Mouse (Mus musculus) forebrain, embryonic 14.5 days (tissue): ENCODE results near the gene Btbd10. TPM values are rescaled to one million over a fixed set of nuclear protein-coding genes. Genes with fewer than 3 reads are reported as not detected.
A peak's percentile ranks its signal among the peaks of the same experiment; 100 is the strongest.

Experiments used
- ATAC-seq: fragments of 200-750 bp; cut with Nextera tagmentation; 2 replicates; pipeline ENCODE4 v1.8.0; 2017; ENCODE audit warnings: mild to moderate bottlenecking, moderate library complexity
- DNase-seq: peaks from one replicate; pipeline ENCODE4 v3.0.0-alpha.2; 2015; ENCODE audit warnings: low spot score
- H3K27ac ChIP-seq: fragments of 300-500 bp; sonication (generic); 2 replicates; pipeline ENCODE4 v1.5.1; 2014; ENCODE audit warnings: low read depth, mild to moderate bottlenecking, control low read depth, low read length, moderate library complexity
- H3K27me3 ChIP-seq: fragments of 300-500 bp; sonication (generic); replicated peaks from 2 replicates; pipeline ENCODE4 v1.6.1; 2014; ENCODE audit warnings: low read length, control low read depth, mixed read lengths; ENCODE audit not compliant: control insufficient read depth, insufficient read depth
- H3K36me3 ChIP-seq: fragments of 300-500 bp; sonication (generic); 2 replicates; pipeline ENCODE4 v1.6.1; 2014; ENCODE audit warnings: low read length, control low read depth; ENCODE audit not compliant: control insufficient read depth, insufficient read depth
- H3K4me1 ChIP-seq: fragments of 300-500 bp; sonication (generic); 2 replicates; pipeline ENCODE4 v1.6.1; 2014; ENCODE audit warnings: antibody characterized with exemption, low read length, control low read depth; ENCODE audit not compliant: control insufficient read depth, insufficient read depth
- H3K4me2 ChIP-seq: fragments of 300-500 bp; sonication (generic); 2 replicates; pipeline ENCODE4 v1.6.1; 2014; ENCODE audit warnings: mild to moderate bottlenecking, control low read depth, low read length
- H3K4me3 ChIP-seq: fragments of 300-500 bp; sonication (generic); 2 replicates; pipeline ENCODE4 v1.5.1; 2014; ENCODE audit warnings: low read depth, low read length, control low read depth
- H3K9ac ChIP-seq: fragments of 300-500 bp; sonication (generic); 2 replicates; pipeline ENCODE4 v1.6.1; 2014; ENCODE audit warnings: mild to moderate bottlenecking, low read length, control low read depth, moderate library complexity
- H3K9me3 ChIP-seq: fragments of 300-500 bp; sonication (generic); replicated peaks from 2 replicates; pipeline ENCODE4 v1.6.1; 2016; ENCODE audit warnings: low read length, control low read depth, mixed read lengths; ENCODE audit not compliant: control insufficient read depth
- WGBS: fragments of 180-500 bp; shearing (Covaris S2); extraction: QIAGEN DNeasy Blood & Tissue Kit; methylation state at CpG from one replicate; pipeline ENCODE4 v1.1.7; 2014; 5-methylcytosine and 5-hydroxymethylcytosine counted together
- polyA plus RNA-seq: library from polyadenylated mRNA; unstranded; fragments of >200 nt; fragmentation: Nextera tagmentation; extraction: Ambion mirVana; gene quantifications from 2 replicates; pipeline ENCODE4 v1.2.1, GENCODE M21; 2014

Btbd10 gene
- polyA plus RNA-seq, 1 experiment from 2014 or later = 65.6 TPM

GRCm38 (mm10) chr7:113268287-113268686 is 100.9 kb downstream of the Btbd10 start:
- 83% methylated on average over 9 of the region's 9 CpGs for WGBS
- no peak for ATAC-seq
- Histone ChIP-seq H3K27ac (no peak overlapping the region), H3K9ac (no peak overlapping the region), H3K4me3 (no peak overlapping the region), H3K4me2 (no peak overlapping the region), H3K36me3 (no peaks in the 10 kb centered on the region), H3K27me3 (no peaks in the 10 kb centered on the region), H3K4me1 (0 out of 2 replicates have a peak, but pooled peaks cover 3% of the 10 kb centered on the region), H3K9me3 (no peaks in the 10 kb centered on the region)
- DNase-seq = peak; percentile 73

Other genes with a start within 250 kb of the Btbd10 start
- gene Arntl, start 161.9 kb downstream of the Btbd10 start, polyA plus RNA-seq = 12.3 and 14.1 TPM in 2 replicates
- gene Pth, start 19.2 kb upstream of the Btbd10 start, polyA plus RNA-seq = not detected in 2 replicates
- 62.1 and 68.6 TPM in 2 replicates for gene Far1, start 144.4 kb upstream of the Btbd10 start, polyA plus RNA-seq